Mouse (Mus musculus): ENCODE measurements around the gene Impg1. TPM values are rescaled to one million over a fixed set of nuclear protein-coding genes. Genes with fewer than 3 reads are reported as not detected.

Impg1 gene
- total RNA-seq (2021) = not detected
- long read RNA-seq, experiment 1 = 0 reads
- long read RNA-seq, experiment 2 = 0 reads

DNA sequence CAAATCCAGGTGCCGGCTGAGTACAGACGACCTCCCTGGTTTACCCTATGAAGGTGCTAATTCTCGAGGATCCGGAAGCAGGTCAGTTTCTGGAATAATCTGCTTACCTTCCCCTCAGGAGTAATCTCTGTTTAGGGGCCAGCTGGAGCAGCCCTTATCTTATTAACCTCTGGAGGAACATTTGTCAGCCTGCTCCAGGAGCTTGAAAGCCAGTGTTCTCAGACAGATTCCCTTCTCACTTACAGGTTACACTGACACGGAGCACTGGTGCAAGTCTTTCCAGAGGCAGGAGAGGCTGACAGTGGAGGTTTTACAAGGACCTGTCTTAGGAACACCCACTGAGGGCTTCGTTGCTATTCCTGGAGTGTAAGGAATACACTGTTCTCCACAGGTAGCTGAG lies at the start of gene Impg1:
TSS of gene Impg1 (minus strand) at position 101 of the 400 bp plus-strand sequence.
- no peak for DNase-seq

DNA sequence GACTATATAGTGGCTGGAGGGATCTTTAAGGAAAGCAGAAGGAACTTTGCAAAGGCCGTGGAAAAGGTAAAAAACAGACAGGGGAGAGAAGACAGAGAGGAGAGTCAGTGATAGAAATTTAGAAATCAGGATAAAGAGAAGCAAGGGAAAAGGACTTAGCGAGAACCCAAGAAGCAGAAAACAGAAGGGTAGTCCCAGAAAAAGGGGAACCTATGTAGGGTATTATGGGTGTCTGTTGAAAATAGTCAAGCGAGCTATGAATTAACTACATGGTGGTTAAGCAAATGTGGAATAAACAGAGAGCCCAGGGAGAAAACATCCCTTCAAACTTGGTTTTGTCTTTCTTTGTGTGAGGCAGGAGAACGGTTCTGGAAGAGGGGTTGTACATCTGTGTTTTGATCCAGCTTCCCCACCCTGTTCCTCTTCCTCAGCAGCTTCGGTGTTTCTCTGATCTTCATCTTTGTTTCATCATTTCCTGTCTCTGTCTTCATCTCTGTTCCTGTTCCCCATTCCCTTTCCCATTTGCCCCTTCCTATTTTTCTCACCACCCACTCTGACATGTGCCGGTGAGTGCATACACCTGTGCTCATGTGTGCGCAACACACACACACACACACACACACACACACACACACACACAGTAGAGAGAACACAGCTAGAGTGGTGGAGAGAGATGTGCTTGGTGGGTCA lies 44.3 kb upstream of the Impg1 start:
- no peak for DNase-seq

DNA sequence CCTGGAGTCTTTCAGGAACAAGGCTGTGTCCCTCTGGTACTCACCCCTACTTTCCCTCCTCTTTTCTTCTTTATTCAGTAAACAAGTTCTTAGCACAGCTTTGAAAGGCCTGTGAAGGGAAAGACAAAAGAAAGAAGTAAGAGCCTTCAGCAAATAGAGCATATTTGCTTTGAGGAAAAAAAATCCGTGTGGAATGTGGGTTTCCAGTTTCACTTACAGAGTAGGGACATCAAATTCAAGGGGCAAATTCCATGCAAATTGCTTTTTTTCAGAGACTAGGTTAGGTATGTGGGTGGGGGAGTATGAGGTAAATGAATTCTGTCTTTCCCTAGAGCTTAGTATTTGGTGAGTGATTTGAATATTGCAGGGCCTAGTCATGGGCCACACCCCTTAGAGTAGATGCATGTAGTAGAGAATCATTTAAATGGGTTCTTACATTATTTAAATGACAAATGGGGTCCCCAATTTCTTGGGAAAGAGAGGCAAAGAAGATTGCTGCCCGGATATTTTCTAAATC lies 39.3 kb upstream of the Impg1 start:
- DNase-seq = no peak

DNA sequence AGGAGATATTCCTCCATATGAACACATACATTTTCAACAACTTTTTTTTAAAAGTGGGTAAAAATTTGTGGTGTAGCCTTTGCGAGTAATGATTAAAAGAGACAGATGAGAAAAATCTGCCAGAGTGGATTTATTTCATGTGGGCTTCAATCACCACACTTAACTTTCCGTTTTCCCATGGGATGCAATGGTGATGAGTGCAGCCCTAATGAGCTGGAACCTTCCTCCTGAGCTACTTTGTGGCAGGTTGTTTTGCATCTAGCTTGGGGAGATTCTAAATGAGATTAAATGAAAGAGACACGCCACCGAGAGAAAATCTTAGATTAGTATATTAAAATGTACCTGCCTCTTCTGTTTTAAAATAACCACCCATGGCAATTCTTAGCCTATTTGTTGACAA lies 26.3 kb upstream of the Impg1 start:
- DNase-seq = no peak

DNA sequence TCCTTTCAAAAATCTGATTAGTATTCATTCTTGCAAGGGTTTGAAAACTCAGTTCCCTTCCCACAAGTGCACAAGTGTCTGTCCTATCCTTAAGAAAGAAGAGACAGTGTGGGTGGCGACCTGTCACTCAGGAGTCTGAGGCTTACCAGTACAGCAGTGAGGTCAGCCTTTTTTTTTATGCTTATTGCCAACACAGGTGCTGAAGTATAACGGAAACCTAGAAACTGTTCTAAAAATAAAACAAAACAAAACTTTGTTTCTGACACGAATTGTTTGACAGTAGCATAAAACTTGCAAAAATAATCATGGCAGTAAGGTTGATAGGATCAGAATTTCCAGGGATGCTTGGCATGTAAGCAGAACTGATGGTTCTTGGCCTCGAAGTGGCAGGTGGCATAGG lies 4.9 kb downstream of the Impg1 start:
- no peak for DNase-seq

DNA sequence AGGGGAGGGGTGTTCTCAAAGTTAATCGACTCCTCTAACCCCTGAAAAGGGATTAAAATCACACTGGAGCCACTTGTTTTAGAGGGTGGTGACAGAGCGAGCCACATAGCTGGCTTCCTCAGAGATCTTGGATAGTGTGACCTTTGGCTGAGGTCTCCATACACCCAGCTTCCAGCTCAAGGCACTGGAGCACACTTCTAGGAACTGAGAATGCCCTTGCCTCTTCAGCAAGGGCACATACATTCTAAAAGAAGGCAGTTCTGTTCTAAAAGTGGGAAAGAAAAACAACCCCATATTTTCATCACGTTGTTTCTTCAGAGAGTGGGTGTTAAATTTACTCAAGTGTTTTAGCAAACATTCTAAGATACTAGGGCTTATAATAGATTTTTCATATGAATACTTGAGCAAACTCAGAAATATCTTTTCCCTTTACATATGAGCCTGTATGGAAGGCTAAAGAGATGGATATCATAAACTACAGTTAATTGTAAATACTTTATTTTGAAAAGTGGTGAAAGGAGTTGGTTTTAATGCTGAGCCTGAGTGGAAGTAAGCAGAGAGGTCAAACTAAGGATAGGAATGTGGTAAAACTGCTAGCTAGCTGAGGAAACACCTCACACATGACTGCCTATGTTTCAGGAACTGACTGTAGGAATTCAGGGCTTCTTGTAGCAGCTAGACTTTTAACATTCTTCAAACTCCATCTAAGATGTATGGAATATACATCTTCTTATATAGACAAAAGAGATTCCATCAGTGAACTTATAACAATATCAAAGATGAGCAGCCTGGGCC lies 14.6 kb downstream of the Impg1 start:
- DNase-seq = no peak

DNA sequence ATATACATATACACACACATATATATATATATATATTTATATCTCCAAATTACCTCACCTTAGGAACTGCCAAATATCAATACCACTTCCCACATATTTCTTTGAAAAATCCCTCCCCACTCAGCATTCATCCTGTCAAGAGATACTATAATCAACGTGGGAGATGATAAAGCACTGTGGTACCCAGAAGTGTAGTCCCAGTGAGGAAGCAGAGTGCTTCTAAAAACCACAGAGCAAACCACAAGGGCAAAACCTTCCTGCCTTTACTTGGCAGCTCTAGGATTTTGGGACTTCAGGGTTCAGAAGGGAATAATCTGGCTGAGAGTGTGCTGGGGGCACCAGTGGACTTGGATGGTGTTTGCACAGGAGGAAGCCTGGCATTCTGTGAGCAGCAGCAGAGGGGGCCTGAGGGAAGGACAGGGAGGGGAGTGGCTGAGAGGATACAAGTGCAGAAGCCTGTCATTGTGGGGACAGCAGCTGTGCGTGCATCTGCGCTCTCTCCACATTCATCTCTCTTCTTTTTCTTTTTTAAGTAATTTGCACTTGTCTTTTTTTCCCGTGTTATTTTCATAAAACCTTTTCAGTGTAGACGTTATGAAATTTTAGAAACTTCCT lies 24.1 kb downstream of the Impg1 start:
- no peak for DNase-seq

DNA sequence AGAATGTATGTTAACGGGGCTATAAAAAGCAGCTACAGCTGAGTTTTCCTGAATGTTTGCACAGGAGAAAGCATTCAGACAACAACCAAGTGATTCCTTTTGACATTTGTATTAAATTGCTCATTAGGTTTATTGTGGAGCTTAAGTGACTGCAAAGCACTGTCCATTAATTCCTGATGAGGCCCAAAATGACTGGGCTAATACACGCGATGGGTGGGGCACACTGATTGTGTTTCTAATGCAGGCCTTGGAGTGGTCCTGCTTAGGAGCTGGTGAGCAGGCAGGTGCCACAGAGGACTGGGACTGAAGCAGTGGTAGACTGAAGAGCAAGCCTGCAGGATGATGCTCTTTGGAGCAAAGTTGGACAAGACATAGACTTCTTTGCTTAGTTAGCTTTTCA lies 73.9 kb downstream of the Impg1 start:
- DNase-seq = no peak

DNA sequence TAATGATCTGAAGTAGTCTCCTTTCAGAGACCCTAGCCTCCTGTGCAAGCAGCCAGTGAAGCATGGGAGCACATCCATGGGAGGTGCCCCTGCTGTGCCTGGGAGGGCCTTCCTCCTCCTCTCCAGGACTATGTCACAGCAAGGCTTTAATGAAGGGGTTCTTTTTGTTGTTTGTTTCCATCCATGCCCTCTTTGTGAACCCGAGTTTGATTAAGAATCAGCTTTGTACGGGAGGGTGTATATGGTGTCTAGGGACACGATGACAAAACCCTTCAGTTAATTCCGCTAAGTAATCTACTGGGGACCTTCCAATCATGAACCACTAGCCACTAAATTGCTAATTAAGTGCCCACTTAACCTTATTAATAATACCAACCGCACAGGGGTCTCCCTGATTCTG lies 74.3 kb downstream of the Impg1 start:
- DNase-seq = no peak

DNA sequence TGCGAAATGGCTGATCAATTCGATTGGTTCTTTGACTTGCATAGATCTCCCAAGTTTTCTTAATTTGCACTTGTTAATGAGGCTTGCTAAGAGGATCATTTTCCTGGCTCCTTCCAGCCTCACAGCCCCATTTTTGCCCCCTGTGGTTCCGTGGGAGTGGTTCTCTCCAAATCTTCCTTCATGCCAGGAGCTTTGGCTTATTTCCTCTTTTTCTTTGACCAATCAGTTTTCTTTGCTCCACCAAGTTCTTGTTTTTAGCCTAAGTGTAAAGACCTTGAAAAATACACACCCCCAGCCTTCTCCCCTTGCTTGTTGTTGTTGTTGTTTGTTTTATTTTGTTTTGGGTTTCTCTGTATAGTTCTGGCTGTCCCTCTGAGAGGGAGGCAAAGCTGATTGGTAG lies 77.4 kb downstream of the Impg1 start:
- DNase-seq = no peak

DNA sequence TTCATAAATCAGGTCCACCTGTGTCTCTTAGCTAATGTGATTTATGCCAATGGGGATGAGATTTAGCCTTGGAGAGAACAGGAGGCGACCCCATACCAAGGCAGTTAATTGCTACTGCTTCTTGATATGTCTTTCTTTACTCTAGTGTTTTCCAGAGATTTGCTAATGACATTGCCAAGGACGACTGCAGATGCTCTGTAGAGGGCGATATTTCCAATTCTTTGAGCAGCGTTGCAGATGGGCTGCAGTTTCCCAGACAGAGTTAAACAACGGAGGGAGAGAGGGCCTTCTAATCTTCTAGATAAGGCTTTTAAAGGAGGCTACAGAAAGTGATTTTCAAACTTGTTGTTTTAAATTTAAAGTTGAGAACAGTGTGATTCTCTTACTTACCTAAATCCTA lies 78.8 kb downstream of the Impg1 start:
- no peak for DNase-seq

DNA sequence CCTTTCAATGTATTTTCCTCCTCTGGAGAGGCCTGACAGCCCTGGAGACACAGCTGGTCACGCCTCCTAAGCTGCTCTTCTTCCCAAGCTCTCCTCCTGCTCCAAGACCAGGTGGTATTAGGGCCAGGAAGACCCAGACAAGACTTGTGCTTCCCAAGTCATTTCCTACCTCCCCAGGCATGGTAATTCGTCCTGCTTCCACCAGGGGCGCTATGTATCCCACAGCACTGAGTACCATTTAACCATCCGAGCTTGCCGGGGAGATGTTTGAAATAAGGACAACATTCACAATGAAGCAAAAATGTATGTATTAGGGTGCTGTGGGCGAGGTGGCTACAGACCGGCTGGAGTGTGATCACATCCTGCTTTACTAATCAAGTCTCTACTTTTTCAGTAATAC lies 79.3 kb downstream of the Impg1 start:
- DNase-seq = peak in 1 of 2 experiments; percentile 22

DNA sequence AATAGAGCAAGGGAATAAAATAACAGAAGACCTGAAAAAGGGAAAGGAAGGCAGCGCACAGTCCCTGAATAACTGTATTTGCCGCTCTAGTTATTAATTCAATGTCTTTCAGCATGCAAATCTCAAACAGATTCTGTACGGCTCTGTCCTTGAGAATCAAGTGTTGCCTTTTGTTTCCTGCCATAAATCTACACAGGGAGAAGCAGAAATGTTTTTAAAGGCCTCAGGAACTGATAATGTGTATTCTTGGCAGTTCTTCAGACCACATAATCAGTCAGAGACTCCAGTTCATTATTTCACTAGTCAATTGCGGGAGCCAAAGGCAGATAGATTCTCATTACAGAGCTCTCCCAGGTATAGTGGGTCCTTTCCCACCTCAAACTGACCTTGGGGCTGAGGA lies 82.6 kb downstream of the Impg1 start:
- no peak for DNase-seq

DNA sequence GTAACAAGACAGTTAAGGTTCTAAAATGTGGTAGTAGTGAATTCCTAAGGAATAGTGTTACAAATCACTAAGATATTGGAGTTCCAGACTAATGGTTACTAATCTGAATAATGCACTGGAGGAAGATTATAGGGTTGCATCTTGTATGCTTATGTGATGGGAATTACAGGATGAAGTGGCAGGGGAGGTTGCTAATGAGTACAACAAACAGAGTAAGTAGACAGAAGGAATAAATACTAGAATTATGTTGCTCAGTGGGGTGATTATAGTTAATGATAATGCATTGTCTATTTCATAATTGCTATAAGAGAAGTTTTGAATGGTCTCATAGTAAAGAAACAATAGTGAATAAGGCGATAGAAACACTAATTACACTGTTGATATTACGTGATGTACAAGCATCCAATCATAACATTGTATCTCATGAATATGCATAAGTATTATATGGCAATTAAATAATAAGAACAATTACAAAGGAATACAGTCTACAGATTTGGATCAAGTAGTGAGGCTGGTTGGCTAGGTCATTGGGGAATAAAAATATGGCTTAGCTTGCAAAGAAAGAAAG lies 85.1 kb downstream of the Impg1 start:
- DNase-seq = no peak

DNA sequence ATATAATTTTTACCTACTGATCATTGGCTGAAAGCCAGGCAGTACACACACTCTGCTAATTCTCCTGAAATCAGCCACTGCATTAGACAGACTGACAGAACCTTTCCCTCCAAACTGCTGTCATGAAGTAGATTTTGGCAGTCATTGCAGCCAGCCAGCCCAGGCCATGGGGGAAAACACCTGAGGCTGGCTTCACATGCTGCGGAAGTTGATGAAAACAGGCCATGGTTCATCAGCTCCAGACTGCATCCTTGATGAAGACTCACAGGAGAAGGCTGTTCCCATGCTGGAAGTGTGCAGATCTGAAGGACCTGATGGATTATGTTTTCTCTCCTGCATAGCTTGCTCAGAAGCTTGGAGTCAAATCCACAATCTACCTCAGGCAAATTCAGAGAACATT lies 91.2 kb downstream of the Impg1 start:
- no peak for DNase-seq

DNA sequence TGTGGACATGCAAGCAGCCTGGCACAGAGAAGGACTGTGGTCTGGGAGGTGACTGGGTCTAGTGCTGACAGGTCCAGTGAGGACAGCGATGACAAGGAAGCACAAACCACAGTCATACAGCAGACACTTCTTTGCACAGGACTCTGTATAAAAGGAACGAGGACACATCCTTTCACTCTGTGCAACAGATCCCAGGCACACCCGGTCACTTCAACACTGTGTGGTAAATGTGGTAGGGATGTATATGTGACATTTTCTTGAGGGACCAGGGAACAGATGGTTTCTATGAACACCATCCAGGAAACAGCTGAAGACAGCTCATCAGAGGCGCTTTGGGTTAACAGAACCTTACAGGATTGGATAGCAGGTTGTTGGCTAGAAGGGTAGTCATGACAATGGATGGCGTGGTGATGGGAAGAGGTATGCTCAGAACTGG lies 92.0 kb downstream of the Impg1 start:
- no peak for DNase-seq

DNA sequence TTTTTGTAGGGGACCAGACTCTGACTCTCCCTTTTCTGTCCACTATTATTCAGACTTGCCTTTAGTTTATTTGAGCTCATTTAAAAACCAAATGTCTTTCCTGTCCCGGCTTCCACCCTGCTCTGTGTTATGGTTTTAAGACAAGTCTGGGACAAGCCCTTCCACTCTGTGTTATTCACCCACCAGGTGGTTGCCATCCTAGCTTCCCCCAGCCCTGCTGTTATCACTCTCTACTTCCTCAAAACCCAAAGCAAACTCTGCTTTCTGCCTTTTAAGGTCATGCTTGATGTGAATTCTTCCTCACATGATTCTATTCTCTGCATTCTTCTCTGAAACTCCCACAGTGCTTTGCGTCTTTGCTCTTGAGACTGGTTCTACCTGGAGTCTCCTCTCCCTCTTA lies 96.6 kb downstream of the Impg1 start:
- no peak for DNase-seq

DNA sequence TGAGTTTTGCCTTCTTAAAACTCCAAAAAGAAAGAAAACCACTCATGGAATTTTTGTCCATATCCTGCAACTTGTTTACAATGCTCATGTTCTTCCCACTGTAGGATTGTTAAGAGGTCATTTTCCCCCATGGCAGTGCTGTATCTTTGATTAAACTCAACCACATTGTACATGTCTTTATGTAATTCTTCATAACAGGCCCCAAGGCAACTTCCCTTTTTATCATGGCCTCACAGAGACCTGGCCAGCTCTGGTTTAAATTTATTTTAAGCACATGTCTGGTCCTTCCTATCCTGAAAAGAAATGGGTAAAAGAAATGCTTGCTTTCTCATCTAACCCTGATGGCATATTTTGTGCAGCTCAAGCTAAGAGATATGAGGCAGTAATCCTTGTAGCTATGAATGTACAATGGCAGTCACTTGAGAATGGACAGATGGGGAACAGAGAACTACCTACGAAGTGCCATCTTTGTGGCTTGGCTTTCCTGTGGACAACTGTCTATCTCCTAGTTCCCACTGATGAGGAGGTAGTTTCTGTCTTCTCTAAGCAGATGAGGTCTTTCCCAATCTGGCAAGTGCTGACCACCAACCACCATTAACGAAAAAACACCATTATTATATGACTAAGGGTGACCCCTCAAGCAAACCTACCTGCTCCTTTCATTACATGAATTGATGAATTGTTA lies 97.6 kb downstream of the Impg1 start:
- DNase-seq = no peak

DNA sequence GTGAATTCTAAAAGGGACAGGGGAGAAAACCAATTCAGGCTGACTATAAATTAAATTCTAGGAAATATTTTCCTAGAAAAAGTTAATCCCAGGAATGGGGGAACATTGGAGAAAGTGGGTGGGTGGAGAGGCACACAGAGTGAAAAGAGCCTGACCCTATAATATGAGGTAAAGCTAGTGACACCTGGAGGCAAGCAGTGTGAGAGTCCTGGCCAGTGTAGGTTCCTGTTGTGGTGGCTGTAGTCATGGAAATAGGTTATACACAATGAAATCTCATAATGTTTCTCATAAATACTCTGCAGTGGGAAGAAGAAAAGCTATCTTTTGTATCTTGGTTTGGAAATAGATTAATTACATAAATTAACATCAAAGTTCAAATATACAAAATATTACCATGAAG lies 105.2 kb downstream of the Impg1 start:
- DNase-seq = no peak

DNA sequence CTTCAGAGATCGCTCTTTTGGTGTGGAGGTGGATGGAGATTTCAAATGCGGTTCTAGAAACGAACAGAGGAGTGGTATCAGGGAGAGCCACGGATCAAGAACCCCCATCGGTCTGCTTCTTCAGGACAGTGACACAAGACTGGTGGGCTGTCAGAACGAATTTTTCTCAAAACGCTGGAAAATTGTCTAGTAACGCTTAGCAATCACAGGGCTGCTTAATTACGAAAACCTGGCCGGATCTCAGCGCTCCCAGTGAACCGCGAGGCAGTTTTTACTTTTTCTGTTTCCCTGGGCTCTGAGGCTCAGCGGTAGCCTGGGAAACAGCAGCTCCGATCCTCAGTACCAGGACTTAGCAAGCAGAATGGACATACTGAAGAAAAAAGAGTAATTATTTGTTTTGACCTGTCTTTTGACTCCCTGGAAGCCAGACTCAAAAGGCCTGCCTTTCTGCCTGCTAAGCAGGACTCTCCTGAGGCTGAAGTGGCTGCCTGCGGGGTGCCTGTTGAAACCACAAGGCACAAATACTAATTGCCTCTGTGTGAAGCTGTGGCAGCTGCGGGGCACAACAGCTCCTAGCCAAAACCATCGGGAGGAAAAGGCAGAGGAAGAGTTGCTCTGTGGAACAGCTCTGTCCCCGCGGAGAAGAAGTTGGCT lies 113.5 kb downstream of the Impg1 start:
- no peak for DNase-seq

DNA sequence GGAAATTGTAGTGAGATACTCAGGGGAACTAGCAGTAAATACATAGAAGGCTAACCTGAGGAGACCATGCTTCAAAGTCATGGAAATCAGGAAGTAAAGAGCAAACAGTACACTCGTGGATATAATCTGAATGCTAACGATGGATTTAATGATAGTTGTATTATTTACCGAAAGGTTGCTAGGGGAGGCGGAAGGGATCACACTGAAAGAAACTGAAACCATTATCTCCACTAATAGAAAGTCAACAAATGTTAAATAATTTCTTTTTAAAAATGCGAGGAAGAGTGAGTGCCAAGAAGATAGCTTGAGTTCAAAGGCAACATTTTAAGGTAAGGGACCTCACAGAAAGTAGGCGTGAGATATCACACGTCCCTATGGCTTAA lies 114.0 kb downstream of the Impg1 start:
- DNase-seq = no peak

Measured in heart, adult 18-20 months (tissue).